Mouse (Mus musculus) megakaryocyte, embryonic 14.5 days (primary cell): Measurements from ENCODE around the gene Akr1b7.

ENCODE experiments used
- FLI1 ChIP-seq: IDR thresholded peaks from 2 replicates; pipeline ENCODE4 v1.6.1; 2012; ENCODE audit warnings: low read length, inconsistent platforms, mixed read lengths
- GATA1 ChIP-seq: IDR thresholded peaks from 3 replicates; pipeline ENCODE4 v1.6.1; 2012; ENCODE audit warnings: mixed read lengths, low read length, inconsistent platforms, borderline replicate concordance

GRCm38 (mm10) chr6:34416521-34416920 is 4.4 kb downstream of the Akr1b7 start:
- no peak for TF ChIP-seq GATA1
- no peak for TF ChIP-seq FLI1
